Mouse (Mus musculus) liver, adult 2 months (tissue): ENCODE results near the gene Arfgef3. TPM values are rescaled to one million over a fixed set of nuclear protein-coding genes. Genes with fewer than 3 reads are reported as not detected.

ENCODE experiments used
- DNase-seq: peaks from one replicate; pipeline ENCODE4 v3.0.0-alpha.2; 2011; ENCODE audit warnings: low read depth, low spot score; ENCODE audit errors: extremely low read depth
- H3K27ac ChIP-seq: fragments of 200-500 bp; replicated peaks from 2 replicates; pipeline ENCODE4 v1.5.1; 2012; ENCODE audit warnings: low read depth, mild to moderate bottlenecking, control low read depth, inconsistent platforms, low read length; ENCODE audit not compliant: insufficient read depth
- H3K27me3 ChIP-seq: fragments of 200-500 bp; 2 replicates; pipeline ENCODE4 v1.6.1; 2012; ENCODE audit warnings: mild to moderate bottlenecking, moderate library complexity, low read length, inconsistent platforms; ENCODE audit not compliant: control insufficient read depth, insufficient read depth
- H3K36me3 ChIP-seq: fragments of 200-500 bp; 2 replicates; pipeline ENCODE4 v1.6.1; 2012; ENCODE audit warnings: low read length, inconsistent platforms; ENCODE audit not compliant: control insufficient read depth, insufficient read depth
- H3K4me1 ChIP-seq: fragments of 200-500 bp; 2 replicates; pipeline ENCODE4 v1.6.1; 2011; ENCODE audit warnings: low read length; ENCODE audit not compliant: control insufficient read depth, insufficient read depth
- H3K4me3 ChIP-seq: fragments of 200-500 bp; 2 replicates; pipeline ENCODE4 v1.5.1; 2011; ENCODE audit warnings: low read depth, mild to moderate bottlenecking, control low read depth, low read length, moderate library complexity; ENCODE audit not compliant: insufficient read depth
- H3K79me2 ChIP-seq: fragments of 200-500 bp; 2 replicates; pipeline ENCODE4 v1.6.1; 2012; ENCODE audit warnings: inconsistent platforms, mild to moderate bottlenecking, low read length, moderate library complexity; ENCODE audit not compliant: control insufficient read depth, insufficient read depth
- H3K9ac ChIP-seq: fragments of 200-500 bp; 2 replicates; pipeline ENCODE4 v1.6.1; 2012; ENCODE audit warnings: low read depth, mild to moderate bottlenecking, control low read depth, inconsistent platforms, low read length
- CTCF ChIP-seq: fragments of 200-500 bp; IDR thresholded peaks from 2 replicates; pipeline ENCODE4 v1.5.1; 2011; ENCODE audit warnings: low read depth, low read length, control low read depth
- POLR2A ChIP-seq: fragments of 200-500 bp; IDR thresholded peaks from 2 replicates; pipeline ENCODE4 v1.6.1; 2011; ENCODE audit warnings: low read length, control low read depth; ENCODE audit not compliant: insufficient read depth; ENCODE audit errors: extremely low read depth
- WGBS: fragments of 180-500 bp; shearing (Covaris S2); methylation state at CpG from one replicate; pipeline ENCODE4 v1.1.7; 2018; 5-methylcytosine and 5-hydroxymethylcytosine counted together
- polyA plus RNA-seq: library from polyadenylated mRNA; depleted of rRNA; stranded (reverse); fragments of >200 nt; gene quantifications from 2 replicates; pipeline ENCODE4 v1.2.3, GENCODE M21; 2012
- total RNA-seq: library from RNA; depleted of rRNA; stranded (reverse); fragments of >200 nt; gene quantifications from 2 replicates; pipeline ENCODE4 v1.2.3, GENCODE M21; 2014

Gene Arfgef3
- total and polyA plus RNA-seq, 2 experiments = under 0.01 TPM; not detected in 1

- no peak for TF ChIP-seq CTCF
- no peak for TF ChIP-seq POLR2A
- no peak overlapping the region for H3K4me3 ChIP-seq
These were observed 26.2 kb upstream of the Arfgef3 start for GRCm38 (mm10) chr10:18769909-18770308.

GRCm38 (mm10) chr10:18760241-18760640 lies 16.5 kb upstream of the Arfgef3 start:
- Histone ChIP-seq H3K4me3 (no peak overlapping the region), H3K27ac (no peak overlapping the region), H3K79me2 (no peaks in the 10 kb centered on the region), H3K36me3 (no peaks in the 10 kb centered on the region), H3K4me1 (no peaks in the 10 kb centered on the region), H3K27me3 (no peaks in the 10 kb centered on the region), H3K9ac (no peak overlapping the region)
- TF ChIP-seq POLR2A (no peak), CTCF (peak; percentile 64)
- WGBS = 55% methylated on average over 2 of the region's 2 CpGs
- peak; percentile 4 for DNase-seq

More at GRCm38 (mm10) chr10:18769909-18770308, 26.2 kb upstream of the Arfgef3 start:
- no peak overlapping the region for H3K27ac ChIP-seq
- no peak overlapping the region for H3K9ac ChIP-seq
- no peaks in the 10 kb centered on the region for H3K36me3 ChIP-seq
- WGBS = 44% methylated on average over 5 of the region's 5 CpGs
- H3K27me3 ChIP-seq = no peaks in the 10 kb centered on the region
- H3K79me2 ChIP-seq = no peaks in the 10 kb centered on the region
- no peaks in the 10 kb centered on the region for H3K4me1 ChIP-seq
- no peak for DNase-seq

- TF ChIP-seq CTCF (no peak), POLR2A (no peak)
- DNase-seq = no peak
- H3K79me2 ChIP-seq = no peaks in the 10 kb centered on the region
- H3K4me1 ChIP-seq = no peaks in the 10 kb centered on the region
- H3K27ac ChIP-seq = no peak overlapping the region
- no peak overlapping the region for H3K4me3 ChIP-seq
- H3K27me3 ChIP-seq = no peaks in the 10 kb centered on the region
- H3K9ac ChIP-seq = no peak overlapping the region
- 82% methylated on average over 4 of the region's 4 CpGs for WGBS
- H3K36me3 ChIP-seq = no peaks in the 10 kb centered on the region
These were observed 6.3 kb upstream of the Arfgef3 start for GRCm38 (mm10) chr10:18750057-18750456.

- no peak overlapping the region for H3K4me3 ChIP-seq
- TF ChIP-seq POLR2A (no peak), CTCF (no peak)
- no peak overlapping the region for H3K9ac ChIP-seq
- H3K27me3 ChIP-seq = peaks cover 6% of the 10 kb centered on the region; the same call in 1 of the 2 replicates
- DNase-seq = no peak
- no peaks in the 10 kb centered on the region for H3K36me3 ChIP-seq
- H3K4me1 ChIP-seq = peaks cover 3% of the 10 kb centered on the region; the same call in 1 of the 2 replicates
- H3K79me2 ChIP-seq = no peaks in the 10 kb centered on the region
- 89% methylated on average over 6 of the region's 6 CpGs for WGBS
- H3K27ac ChIP-seq = no peak overlapping the region
These were observed 1.7 kb downstream of the Arfgef3 start for GRCm38 (mm10) chr10:18742086-18742485.

GRCm38 (mm10) chr10:18741024-18741423 lies 2.7 kb downstream of the Arfgef3 start:
- no peak overlapping the region for H3K27ac ChIP-seq
- no peak for DNase-seq
- 91% methylated on average over 8 of the region's 8 CpGs for WGBS
- H3K27me3 ChIP-seq = peaks cover 6% of the 10 kb centered on the region; the same call in 1 of the 2 replicates
- H3K36me3 ChIP-seq = no peaks in the 10 kb centered on the region
- TF ChIP-seq CTCF (no peak), POLR2A (no peak)
- H3K9ac ChIP-seq = no peak overlapping the region
- H3K79me2 ChIP-seq = no peaks in the 10 kb centered on the region
- peaks cover 3% of the 10 kb centered on the region; the same call in 1 of the 2 replicates for H3K4me1 ChIP-seq
- no peak overlapping the region for H3K4me3 ChIP-seq

- Histone ChIP-seq H3K36me3 (no peaks in the 10 kb centered on the region), H3K27ac (no peak overlapping the region), H3K27me3 (no peaks in the 10 kb centered on the region; the same call in 1 of the 2 replicates), H3K4me3 (no peak overlapping the region), H3K79me2 (no peaks in the 10 kb centered on the region), H3K4me1 (no peaks in the 10 kb centered on the region), H3K9ac (no peak overlapping the region)
- 95% methylated on average over 1 of the region's 1 CpGs for WGBS
- DNase-seq = no peak
- TF ChIP-seq CTCF = no peak
- no peak for TF ChIP-seq POLR2A
These were observed 15.2 kb downstream of the Arfgef3 start for GRCm38 (mm10) chr10:18728548-18728947.

- H3K9ac ChIP-seq = no peak overlapping the region
- no peaks in the 10 kb centered on the region for H3K4me1 ChIP-seq
- no peaks in the 10 kb centered on the region for H3K79me2 ChIP-seq
- WGBS = 94% methylated on average over 4 of the region's 4 CpGs
- H3K4me3 ChIP-seq = no peak overlapping the region
- H3K27ac ChIP-seq = no peak overlapping the region
- TF ChIP-seq CTCF (no peak), POLR2A (no peak)
- no peaks in the 10 kb centered on the region for H3K27me3 ChIP-seq
- DNase-seq = no peak
- H3K36me3 ChIP-seq = no peaks in the 10 kb centered on the region
These were observed 32.3 kb downstream of the Arfgef3 start for GRCm38 (mm10) chr10:18711436-18711835.
